Mouse (Mus musculus): ENCODE data around the gene Fgf18. TPM values are rescaled to one million over a fixed set of nuclear protein-coding genes. Genes with fewer than 3 reads are reported as not detected.

Gene Fgf18
- polyA plus RNA-seq, 1 experiment from 2014 or later = 1.7 TPM

DNA sequence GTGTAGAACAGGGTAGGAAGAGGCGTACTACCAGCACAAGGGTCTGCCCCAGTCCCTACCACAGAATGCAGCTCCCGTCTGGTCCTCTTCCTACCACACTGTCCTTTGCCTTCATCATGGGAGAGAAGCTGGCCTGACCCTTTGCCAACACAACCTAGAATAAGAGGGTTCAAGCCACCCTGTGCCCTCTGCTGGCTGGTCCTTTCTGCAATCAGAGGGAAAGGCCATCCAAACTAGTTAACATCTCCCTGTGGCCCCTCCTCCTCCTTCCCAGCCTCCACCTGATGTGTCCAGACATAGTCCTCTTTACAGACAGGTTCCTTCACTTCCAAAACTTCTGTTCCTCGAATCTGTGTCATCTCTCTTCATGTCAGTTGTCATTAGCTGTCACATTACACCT lies 66.0 kb downstream of the Fgf18 start:
- 80% methylated on average over 3 of the region's 3 CpGs for WGBS
- Histone ChIP-seq H3K4me3 (ENCODE audit: low read length) (no peak overlapping the region), H3K27me3 (ENCODE audit: insufficient read depth, low read length) (no peaks in the 10 kb centered on the region), H3K9me3 (ENCODE audit: low read length) (no peaks in the 10 kb centered on the region), H3K27ac (ENCODE audit: low read length) (no peak overlapping the region), H3K4me1 (ENCODE audit: insufficient read depth, low read length) (peaks cover 22% of the 10 kb centered on the region), H3K9ac (replicated peaks; ENCODE audit: low read length) (no peak overlapping the region), H3K36me3 (ENCODE audit: insufficient read depth, low read length) (no peaks in the 10 kb centered on the region), H3K4me2 (replicated peaks; ENCODE audit: low read depth, low read length) (no peak overlapping the region)
- no peak for ATAC-seq (ENCODE audit: low FRiP score, low TSS enrichment)

DNA sequence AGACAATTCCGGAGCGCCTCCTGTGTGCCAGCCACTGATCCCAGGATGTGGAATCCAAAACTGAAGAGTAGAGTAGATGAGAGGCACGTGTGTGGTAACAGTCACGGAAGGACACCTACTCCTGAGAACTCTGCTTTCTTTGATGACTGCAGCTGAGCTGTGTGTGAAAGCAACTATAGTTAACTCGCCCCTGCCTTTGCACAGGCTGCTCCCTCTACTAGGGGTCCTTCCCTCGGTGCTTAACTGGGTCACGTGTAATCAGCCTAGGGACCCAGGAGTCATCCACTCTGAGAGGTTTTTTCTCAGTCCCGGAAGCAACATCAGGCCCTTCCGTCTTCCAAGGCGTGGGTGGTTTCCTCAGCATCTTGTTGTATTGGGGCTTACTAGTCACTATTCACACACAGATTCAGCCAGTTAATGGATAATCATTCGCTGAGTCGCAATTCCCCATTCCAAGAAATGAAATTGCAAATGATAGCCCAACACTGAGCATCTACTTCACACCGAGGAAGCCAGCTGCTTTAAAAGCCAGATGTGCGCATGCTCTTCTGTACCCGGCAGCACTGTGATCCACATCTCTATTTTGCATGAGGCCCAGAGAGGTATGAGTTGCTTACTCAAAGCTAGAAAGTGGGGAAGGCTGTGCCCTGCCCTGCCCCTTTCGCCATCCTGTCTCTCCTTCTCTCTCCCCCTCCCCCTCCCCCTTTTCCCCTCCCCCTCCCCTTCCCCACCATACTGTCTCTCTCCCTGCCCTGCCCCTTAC lies 67.0 kb downstream of the Fgf18 start:
- no peaks in the 10 kb centered on the region; the same call in 1 of the 2 replicates for H3K27me3 ChIP-seq (ENCODE audit: insufficient read depth, low read length)
- no peak overlapping the region for H3K27ac ChIP-seq (ENCODE audit: low read length)
- H3K9me3 ChIP-seq (ENCODE audit: low read length) = no peaks in the 10 kb centered on the region
- whole genome bisulfite sequencing = 64% methylated on average over 16 of the region's 16 CpGs
- H3K4me3 ChIP-seq (ENCODE audit: low read length) = no peak overlapping the region
- no peak overlapping the region for H3K4me2 ChIP-seq (replicated peaks; ENCODE audit: low read depth, low read length)
- no peaks in the 10 kb centered on the region for H3K36me3 ChIP-seq (ENCODE audit: insufficient read depth, low read length)
- ATAC-seq (ENCODE audit: low FRiP score, low TSS enrichment) = no peak
- H3K9ac ChIP-seq (replicated peaks; ENCODE audit: low read length) = no peak overlapping the region
- peaks cover 25% of the 10 kb centered on the region for H3K4me1 ChIP-seq (ENCODE audit: insufficient read depth, low read length)

DNA sequence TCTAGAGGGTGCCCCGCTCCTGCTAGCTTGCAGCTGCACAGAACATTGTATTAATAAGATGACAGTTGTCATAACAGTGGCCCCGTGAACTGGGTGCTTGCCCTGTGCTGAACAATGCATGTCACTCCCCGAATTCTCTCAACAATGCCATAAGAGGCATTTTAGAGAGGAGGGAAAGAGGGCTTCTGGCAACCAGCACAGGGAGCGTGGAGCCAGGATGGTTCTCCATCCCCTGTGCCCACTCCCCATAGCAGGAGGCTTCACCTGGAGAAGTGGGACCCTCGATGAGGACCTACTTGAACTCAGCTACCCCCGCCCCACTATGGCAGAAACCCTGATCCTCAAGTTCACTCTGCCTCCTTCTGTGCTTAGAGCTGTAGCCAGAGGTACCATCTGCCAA lies 67.8 kb downstream of the Fgf18 start:
- peaks cover 27% of the 10 kb centered on the region for H3K4me1 ChIP-seq (ENCODE audit: insufficient read depth, low read length)
- no peak overlapping the region for H3K27ac ChIP-seq (ENCODE audit: low read length)
- no peaks in the 10 kb centered on the region; the same call in 1 of the 2 replicates for H3K27me3 ChIP-seq (ENCODE audit: insufficient read depth, low read length)
- no peak overlapping the region for H3K4me3 ChIP-seq (ENCODE audit: low read length)
- 69% methylated on average over 6 of the region's 6 CpGs for WGBS
- H3K36me3 ChIP-seq (ENCODE audit: insufficient read depth, low read length) = no peaks in the 10 kb centered on the region
- H3K9me3 ChIP-seq (ENCODE audit: low read length) = no peaks in the 10 kb centered on the region
- no peak overlapping the region for H3K4me2 ChIP-seq (replicated peaks; ENCODE audit: low read depth, low read length)
- H3K9ac ChIP-seq (replicated peaks; ENCODE audit: low read length) = no peak overlapping the region
- ATAC-seq (ENCODE audit: low FRiP score, low TSS enrichment) = no peak

- ATAC-seq (ENCODE audit: low FRiP score, low TSS enrichment) = peak; percentile 92
- Histone ChIP-seq H3K4me2 (replicated peaks; ENCODE audit: low read depth, low read length) (no peak overlapping the region), H3K9ac (replicated peaks; ENCODE audit: low read length) (no peak overlapping the region), H3K36me3 (ENCODE audit: insufficient read depth, low read length) (no peaks in the 10 kb centered on the region), H3K9me3 (ENCODE audit: low read length) (no peaks in the 10 kb centered on the region), H3K27ac (ENCODE audit: low read length) (no peak overlapping the region), H3K4me1 (ENCODE audit: insufficient read depth, low read length) (peaks cover 27% of the 10 kb centered on the region), H3K4me3 (ENCODE audit: low read length) (no peak overlapping the region), H3K27me3 (ENCODE audit: insufficient read depth, low read length) (no peaks in the 10 kb centered on the region; the same call in 1 of the 2 replicates)
- 26% methylated on average over 7 of the region's 7 CpGs for WGBS
Measured at GRCm38 (mm10) chr11:33078036-33078435, 69.2 kb downstream of the Fgf18 start.

DNA sequence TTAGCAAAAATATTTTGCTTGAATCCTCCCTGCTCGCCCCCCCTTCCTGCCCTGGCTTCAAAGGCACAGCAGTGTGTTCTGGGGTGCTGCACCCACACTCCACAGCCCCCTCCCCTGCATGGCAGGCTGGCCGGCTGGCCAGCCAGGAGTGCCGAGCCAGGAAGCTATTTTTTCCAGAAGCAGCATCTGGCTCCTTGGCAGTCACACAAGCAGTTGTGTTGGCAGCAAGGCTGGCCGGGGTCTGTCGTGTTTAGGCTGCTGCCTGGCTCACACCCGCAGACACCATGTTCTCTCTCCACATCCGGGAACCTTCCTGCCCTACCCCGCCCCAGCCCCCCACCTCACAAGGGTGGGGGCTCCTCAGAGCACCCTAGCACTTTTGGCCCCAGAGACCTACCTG lies 71.9 kb downstream of the Fgf18 start:
- Histone ChIP-seq H3K9me3 (ENCODE audit: low read length) (no peaks in the 10 kb centered on the region), H3K4me1 (ENCODE audit: insufficient read depth, low read length) (peaks cover 27% of the 10 kb centered on the region), H3K4me3 (ENCODE audit: low read length) (no peak overlapping the region), H3K36me3 (ENCODE audit: insufficient read depth, low read length) (no peaks in the 10 kb centered on the region), H3K9ac (replicated peaks; ENCODE audit: low read length) (no peak overlapping the region), H3K27me3 (ENCODE audit: insufficient read depth, low read length) (no peaks in the 10 kb centered on the region; the same call in 1 of the 2 replicates), H3K27ac (ENCODE audit: low read length) (no peak overlapping the region), H3K4me2 (replicated peaks; ENCODE audit: low read depth, low read length) (no peak overlapping the region)
- no peak for ATAC-seq (ENCODE audit: low FRiP score, low TSS enrichment)
- WGBS = 31% methylated on average over 8 of the region's 8 CpGs

- H3K4me1 ChIP-seq (ENCODE audit: insufficient read depth, low read length) = peaks cover 26% of the 10 kb centered on the region
- no peak overlapping the region for H3K4me2 ChIP-seq (replicated peaks; ENCODE audit: low read depth, low read length)
- H3K4me3 ChIP-seq (ENCODE audit: low read length) = no peak overlapping the region
- no peak overlapping the region for H3K9ac ChIP-seq (replicated peaks; ENCODE audit: low read length)
- no peaks in the 10 kb centered on the region for H3K36me3 ChIP-seq (ENCODE audit: insufficient read depth, low read length)
- ATAC-seq (ENCODE audit: low FRiP score, low TSS enrichment) = no peak
- H3K27me3 ChIP-seq (ENCODE audit: insufficient read depth, low read length) = no peaks in the 10 kb centered on the region; the same call in 1 of the 2 replicates
- H3K27ac ChIP-seq (ENCODE audit: low read length) = no peak overlapping the region
- 74% methylated on average over 7 of the region's 7 CpGs for WGBS
- no peaks in the 10 kb centered on the region for H3K9me3 ChIP-seq (ENCODE audit: low read length)
Measured at GRCm38 (mm10) chr11:33074541-33074940, 72.7 kb downstream of the Fgf18 start.

DNA sequence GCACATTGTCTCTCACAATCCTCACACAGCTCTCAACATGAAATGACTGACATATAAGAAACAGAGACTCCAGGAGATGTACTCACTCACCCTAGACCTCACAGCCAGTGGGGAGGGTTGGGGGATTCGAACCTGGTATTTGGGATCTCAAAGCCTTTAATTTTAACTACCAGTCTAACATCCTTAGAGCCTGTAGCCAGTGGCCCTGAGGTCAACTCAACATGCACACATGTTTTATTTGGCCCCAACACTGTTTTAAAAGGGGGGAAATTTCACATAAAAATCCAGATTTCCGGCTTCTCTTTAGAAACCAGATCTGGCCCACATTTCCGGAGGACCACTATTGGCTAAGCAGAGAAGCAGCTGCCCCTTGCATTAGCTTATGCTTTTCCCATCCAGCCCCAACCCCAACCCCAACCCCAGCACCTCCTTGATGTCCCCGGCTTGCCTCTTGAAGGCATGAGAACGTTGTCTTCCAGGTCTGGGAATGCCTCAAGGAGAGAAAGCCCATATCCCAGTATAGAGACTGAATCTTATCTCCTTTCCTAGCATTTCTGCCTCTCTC lies 75.8 kb downstream of the Fgf18 start:
- 70% methylated on average over 5 of the region's 5 CpGs for WGBS
- ATAC-seq (ENCODE audit: low FRiP score, low TSS enrichment) = no peak
- Histone ChIP-seq H3K4me2 (replicated peaks; ENCODE audit: low read depth, low read length) (no peak overlapping the region), H3K4me3 (ENCODE audit: low read length) (no peak overlapping the region), H3K27ac (ENCODE audit: low read length) (no peak overlapping the region), H3K9ac (replicated peaks; ENCODE audit: low read length) (no peak overlapping the region), H3K27me3 (ENCODE audit: insufficient read depth, low read length) (no peaks in the 10 kb centered on the region; the same call in 1 of the 2 replicates), H3K36me3 (ENCODE audit: insufficient read depth, low read length) (no peaks in the 10 kb centered on the region), H3K9me3 (ENCODE audit: low read length) (no peaks in the 10 kb centered on the region), H3K4me1 (ENCODE audit: insufficient read depth, low read length) (peaks cover 9% of the 10 kb centered on the region; the same call in 1 of the 2 replicates)

- peak; percentile 89; the same call in 1 of the 2 replicates for ATAC-seq (ENCODE audit: low FRiP score, low TSS enrichment)
Measured at GRCm38 (mm10) chr11:33070520-33070919, 76.7 kb downstream of the Fgf18 start.

More at GRCm38 (mm10) chr11:33070520-33070919, 76.7 kb downstream of the Fgf18 start:
- no peak overlapping the region for H3K9ac ChIP-seq (replicated peaks; ENCODE audit: low read length)
- H3K27ac ChIP-seq (ENCODE audit: low read length) = no peak overlapping the region
- 48% methylated on average over 6 of the region's 6 CpGs for WGBS
- H3K4me3 ChIP-seq (ENCODE audit: low read length) = no peak overlapping the region
- no peak overlapping the region for H3K4me2 ChIP-seq (replicated peaks; ENCODE audit: low read depth, low read length)
- H3K27me3 ChIP-seq (ENCODE audit: insufficient read depth, low read length) = no peaks in the 10 kb centered on the region; the same call in 1 of the 2 replicates
- peaks cover 9% of the 10 kb centered on the region; the same call in 1 of the 2 replicates for H3K4me1 ChIP-seq (ENCODE audit: insufficient read depth, low read length)
- no peaks in the 10 kb centered on the region for H3K9me3 ChIP-seq (ENCODE audit: low read length)
- no peaks in the 10 kb centered on the region for H3K36me3 ChIP-seq (ENCODE audit: insufficient read depth, low read length)

Data from kidney, embryonic 16.5 days (tissue).